Mouse (Mus musculus) forebrain, embryonic 13.5 days (tissue): ENCODE results near the gene Rai14. TPM values are rescaled to one million over a fixed set of nuclear protein-coding genes. Genes with fewer than 3 reads are reported as not detected.

ENCODE experiments used
- ATAC-seq: fragments of 200-750 bp; cut with Nextera tagmentation; 2 replicates; pipeline ENCODE4 v1.8.0; 2017
- H3K27ac ChIP-seq: fragments of 300-500 bp; sonication (generic); 2 replicates; pipeline ENCODE4 v1.5.1; 2015; ENCODE audit warnings: inconsistent platforms, mild to moderate bottlenecking, moderate library complexity
- H3K27me3 ChIP-seq: fragments of 300-500 bp; sonication (generic); 2 replicates; pipeline ENCODE4 v1.6.1; 2015; ENCODE audit warnings: mild to moderate bottlenecking, inconsistent platforms
- H3K36me3 ChIP-seq: fragments of 300-500 bp; sonication (generic); 2 replicates; pipeline ENCODE4 v1.6.1; 2015; ENCODE audit warnings: mild to moderate bottlenecking, inconsistent platforms; ENCODE audit not compliant: poor library complexity, severe bottlenecking
- H3K4me1 ChIP-seq: fragments of 300-500 bp; sonication (generic); 2 replicates; pipeline ENCODE4 v1.6.1; 2015; ENCODE audit warnings: inconsistent platforms
- H3K4me2 ChIP-seq: fragments of 300-500 bp; sonication (generic); 2 replicates; pipeline ENCODE4 v1.6.1; 2015; ENCODE audit warnings: inconsistent platforms, mild to moderate bottlenecking, moderate library complexity
- H3K4me3 ChIP-seq: fragments of 300-500 bp; sonication (generic); 2 replicates; pipeline ENCODE4 v1.5.1; 2015; ENCODE audit warnings: mild to moderate bottlenecking, inconsistent platforms
- H3K9ac ChIP-seq: fragments of 300-500 bp; sonication (generic); 2 replicates; pipeline ENCODE4 v1.6.1; 2015; ENCODE audit warnings: mild to moderate bottlenecking, inconsistent platforms
- H3K9me3 ChIP-seq: fragments of 300-500 bp; sonication (generic); replicated peaks from 2 replicates; pipeline ENCODE4 v1.6.1; 2016; ENCODE audit warnings: inconsistent platforms
- WGBS: fragments of 180-500 bp; shearing (Covaris S2); methylation state at CpG from one replicate; pipeline ENCODE4 v1.1.7; 2015; 5-methylcytosine and 5-hydroxymethylcytosine counted together
- polyA plus RNA-seq: library from polyadenylated mRNA; unstranded; fragments of >200 nt; fragmentation: Nextera tagmentation; extraction: Ambion mirVana; gene quantifications from 2 replicates; pipeline ENCODE4 v1.2.1, GENCODE M21; 2015

Gene Rai14
- polyA plus RNA-seq, 1 experiment from 2014 or later = 43.7 TPM

DNA sequence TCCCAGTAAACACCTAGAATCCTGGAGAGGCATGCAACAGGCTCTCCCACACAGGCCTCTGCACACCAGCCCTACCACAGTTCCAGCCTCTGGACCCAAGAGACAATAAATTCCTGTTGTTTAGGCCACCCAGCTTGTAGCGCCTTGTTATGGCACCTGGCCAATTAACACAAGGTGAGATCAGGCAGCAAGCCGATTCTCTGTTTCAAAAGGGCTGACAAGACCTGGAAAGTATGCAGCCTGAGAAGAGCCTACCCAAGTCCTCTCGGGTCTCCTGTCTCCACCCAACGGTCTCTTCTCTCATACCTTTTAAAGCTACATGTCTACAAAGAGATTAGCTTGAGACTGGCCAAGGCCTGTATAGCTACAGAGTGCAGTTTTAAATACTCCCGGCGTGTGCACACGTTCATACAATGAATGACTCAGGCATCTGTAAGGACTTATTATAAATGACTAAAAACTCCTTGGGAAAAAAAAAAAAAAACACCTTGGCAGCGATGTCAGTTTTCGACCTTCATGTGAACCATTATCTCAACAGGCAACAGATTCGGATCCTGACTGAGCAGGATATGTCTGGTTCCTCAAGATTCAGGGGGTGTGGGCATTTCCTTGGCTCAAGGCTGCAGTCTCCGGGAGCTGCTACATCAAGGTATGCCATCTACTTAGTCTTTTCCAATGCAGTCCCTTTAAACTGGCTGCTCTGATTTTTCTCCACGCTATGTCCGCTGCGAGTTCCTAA is 28.6 kb downstream of the Rai14 start:
- ATAC-seq = no peak
- no peak overlapping the region for H3K4me3 ChIP-seq
- H3K4me2 ChIP-seq = no peak overlapping the region
- peaks cover 30% of the 10 kb centered on the region for H3K36me3 ChIP-seq
- no peak overlapping the region for H3K9ac ChIP-seq
- H3K27ac ChIP-seq = no peak overlapping the region
- no peaks in the 10 kb centered on the region for H3K9me3 ChIP-seq
- H3K27me3 ChIP-seq = no peaks in the 10 kb centered on the region
- 84% methylated on average over 14 of the region's 14 CpGs for WGBS
- H3K4me1 ChIP-seq = peaks cover 15% of the 10 kb centered on the region

DNA sequence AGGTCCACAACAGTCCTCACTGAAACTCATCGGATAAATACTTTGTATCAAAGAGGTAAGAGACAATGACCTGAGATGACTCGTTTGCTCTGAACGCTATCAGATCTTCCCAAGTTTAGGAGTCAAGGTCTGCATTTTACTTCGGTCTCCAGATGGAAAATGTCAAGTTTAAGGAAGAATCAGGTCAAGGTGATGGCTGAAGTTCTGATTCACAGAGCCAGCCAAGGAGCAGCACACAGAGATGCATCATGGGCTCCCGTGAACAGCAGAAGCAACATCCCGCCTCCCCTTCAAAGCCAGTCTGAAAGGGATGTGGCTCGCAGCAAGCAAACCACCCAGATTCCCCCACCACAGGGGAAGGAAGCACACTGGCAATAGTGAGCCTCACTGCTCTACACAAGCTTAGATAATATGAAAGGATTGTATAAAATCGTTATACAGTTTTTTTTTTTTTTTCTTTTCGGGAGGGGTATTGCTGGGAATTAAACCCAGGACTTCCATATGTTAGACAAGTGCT is 30.7 kb downstream of the Rai14 start:
- 90% methylated on average over 9 of the region's 9 CpGs for WGBS
- Histone ChIP-seq H3K27ac (no peak overlapping the region), H3K9me3 (no peaks in the 10 kb centered on the region), H3K4me3 (no peak overlapping the region), H3K27me3 (no peaks in the 10 kb centered on the region), H3K4me2 (no peak overlapping the region), H3K9ac (no peak overlapping the region), H3K36me3 (peaks cover 16% of the 10 kb centered on the region; the same call in 1 of the 2 replicates), H3K4me1 (peaks cover 22% of the 10 kb centered on the region)
- ATAC-seq = no peak

DNA sequence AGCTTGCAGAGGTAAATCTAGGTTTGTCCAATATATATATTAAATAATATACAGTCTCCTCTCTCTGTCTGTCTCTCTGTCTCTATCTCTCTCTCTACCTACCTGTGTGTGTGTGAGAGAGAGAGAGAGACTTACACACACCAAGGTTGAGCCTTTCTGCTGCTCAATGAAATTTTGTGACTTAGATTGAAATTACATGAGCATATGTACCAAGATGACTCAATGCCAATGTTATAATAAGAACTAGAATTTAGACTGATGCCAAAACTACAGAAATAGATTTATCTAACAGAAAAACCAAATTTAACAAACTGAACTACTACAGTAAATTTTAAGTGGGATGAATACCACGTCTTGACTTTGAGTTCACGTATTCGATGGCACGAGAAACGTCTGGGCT is 33.9 kb downstream of the Rai14 start:
- Histone ChIP-seq H3K27me3 (no peaks in the 10 kb centered on the region), H3K4me3 (no peak overlapping the region), H3K4me2 (no peak overlapping the region), H3K9me3 (no peaks in the 10 kb centered on the region), H3K27ac (no peak overlapping the region), H3K36me3 (no peaks in the 10 kb centered on the region), H3K4me1 (peaks cover 18% of the 10 kb centered on the region), H3K9ac (no peak overlapping the region)
- 88% methylated on average over 5 of the region's 5 CpGs for WGBS
- no peak; the same call in 1 of the 2 replicates for ATAC-seq

DNA sequence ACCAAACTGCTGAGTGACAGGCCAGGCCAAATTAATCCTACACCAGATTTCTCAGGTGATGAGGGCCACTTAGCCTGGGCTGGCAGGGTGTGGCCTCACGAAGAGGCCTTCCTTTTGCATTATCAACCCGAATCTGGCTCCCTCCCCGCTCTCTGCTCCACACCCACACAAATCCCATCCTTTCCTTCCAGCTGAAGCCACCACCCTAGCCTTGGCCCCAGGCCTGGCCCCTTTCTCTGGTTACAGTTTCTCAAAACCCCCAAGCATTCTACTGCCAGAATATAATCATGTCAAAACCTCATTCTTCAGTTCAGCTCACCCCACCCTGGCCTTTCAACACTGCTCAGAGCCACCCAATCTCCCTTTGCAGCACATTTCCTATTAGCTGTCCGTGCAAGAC is 34.9 kb downstream of the Rai14 start:
- no peaks in the 10 kb centered on the region for H3K36me3 ChIP-seq
- no peaks in the 10 kb centered on the region for H3K9me3 ChIP-seq
- no peak overlapping the region for H3K27ac ChIP-seq
- 73% methylated on average over 4 of the region's 4 CpGs for WGBS
- no peak overlapping the region for H3K4me2 ChIP-seq
- H3K4me1 ChIP-seq = peaks cover 16% of the 10 kb centered on the region
- no peak overlapping the region for H3K9ac ChIP-seq
- no peak for ATAC-seq
- no peak overlapping the region for H3K4me3 ChIP-seq
- H3K27me3 ChIP-seq = no peaks in the 10 kb centered on the region

DNA sequence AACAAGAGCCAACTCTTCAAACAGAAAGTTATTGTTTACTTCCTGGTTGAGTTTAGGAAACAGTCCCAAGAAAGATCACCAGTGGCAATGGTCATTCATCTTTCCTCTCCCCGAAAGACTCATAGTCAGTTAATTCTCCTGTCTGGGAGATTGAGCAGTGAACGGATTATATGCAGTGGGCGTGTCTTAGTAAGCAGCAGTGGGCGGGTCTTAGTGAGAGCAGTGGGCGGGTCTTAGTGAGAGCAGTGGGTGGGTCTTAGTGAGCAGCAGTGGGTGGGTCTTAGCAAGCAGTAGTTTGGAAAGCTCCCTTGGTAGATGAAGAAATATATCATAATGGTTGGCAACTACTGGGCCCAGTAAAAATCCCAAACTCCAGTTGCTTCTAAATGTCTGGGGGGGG is 38.6 kb downstream of the Rai14 start:
- Histone ChIP-seq H3K36me3 (no peaks in the 10 kb centered on the region), H3K9ac (no peak overlapping the region), H3K27me3 (no peaks in the 10 kb centered on the region), H3K4me2 (no peak overlapping the region), H3K4me3 (no peak overlapping the region), H3K27ac (no peak overlapping the region), H3K4me1 (peaks cover 13% of the 10 kb centered on the region), H3K9me3 (no peaks in the 10 kb centered on the region)
- 80% methylated on average over 5 of the region's 5 CpGs for WGBS
- no peak for ATAC-seq

DNA sequence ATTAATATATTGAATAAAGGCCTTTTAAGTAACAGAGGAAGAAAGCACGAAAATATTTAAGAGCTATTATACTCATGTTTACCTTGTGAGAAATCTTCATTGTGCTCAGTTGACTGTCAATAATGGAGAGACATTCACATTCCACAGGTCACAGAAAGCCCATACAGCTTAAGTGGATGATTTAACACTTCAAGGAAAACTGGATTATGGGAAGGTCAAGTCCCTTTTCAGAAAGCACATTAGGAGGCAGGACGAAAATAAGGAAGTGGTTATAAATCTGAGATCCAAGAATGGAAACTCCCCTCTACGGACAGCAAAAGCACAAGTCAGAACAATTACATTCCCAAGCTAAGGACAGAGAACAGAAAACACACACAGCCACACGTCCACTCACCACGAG is 41.5 kb downstream of the Rai14 start:
- H3K4me2 ChIP-seq = no peak overlapping the region
- H3K27ac ChIP-seq = no peak overlapping the region
- H3K36me3 ChIP-seq = no peaks in the 10 kb centered on the region
- no peaks in the 10 kb centered on the region for H3K9me3 ChIP-seq
- H3K4me1 ChIP-seq = no peaks in the 10 kb centered on the region
- no peak for ATAC-seq
- WGBS = 49% methylated on average over 5 of the region's 5 CpGs
- H3K27me3 ChIP-seq = no peaks in the 10 kb centered on the region
- no peak overlapping the region for H3K9ac ChIP-seq
- H3K4me3 ChIP-seq = no peak overlapping the region

DNA sequence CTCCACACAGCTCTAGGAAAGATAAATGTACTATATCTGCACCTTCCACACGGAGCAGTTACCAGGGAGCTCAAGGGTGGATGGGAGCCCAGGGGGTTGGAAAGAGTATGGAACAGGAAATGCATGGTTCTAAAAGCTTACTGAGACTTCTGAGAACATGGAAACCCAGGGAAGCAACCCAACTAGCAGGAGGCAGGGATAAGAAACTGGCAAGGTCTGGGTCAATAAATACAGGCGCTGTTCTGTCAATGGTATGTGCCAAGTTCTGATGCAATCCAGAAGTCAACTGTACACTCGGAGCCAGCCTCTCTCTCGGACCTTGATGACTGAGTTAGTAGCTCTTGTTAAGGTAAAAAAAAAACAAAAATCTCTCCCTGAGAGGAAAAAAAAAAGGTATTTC is 42.6 kb downstream of the Rai14 start:
- Histone ChIP-seq H3K9me3 (no peaks in the 10 kb centered on the region), H3K9ac (no peak overlapping the region), H3K4me2 (no peak overlapping the region), H3K4me1 (no peaks in the 10 kb centered on the region), H3K27ac (no peak overlapping the region), H3K27me3 (no peaks in the 10 kb centered on the region), H3K36me3 (no peaks in the 10 kb centered on the region), H3K4me3 (no peak overlapping the region)
- WGBS = 92% methylated on average over 4 of the region's 4 CpGs
- ATAC-seq = no peak

DNA sequence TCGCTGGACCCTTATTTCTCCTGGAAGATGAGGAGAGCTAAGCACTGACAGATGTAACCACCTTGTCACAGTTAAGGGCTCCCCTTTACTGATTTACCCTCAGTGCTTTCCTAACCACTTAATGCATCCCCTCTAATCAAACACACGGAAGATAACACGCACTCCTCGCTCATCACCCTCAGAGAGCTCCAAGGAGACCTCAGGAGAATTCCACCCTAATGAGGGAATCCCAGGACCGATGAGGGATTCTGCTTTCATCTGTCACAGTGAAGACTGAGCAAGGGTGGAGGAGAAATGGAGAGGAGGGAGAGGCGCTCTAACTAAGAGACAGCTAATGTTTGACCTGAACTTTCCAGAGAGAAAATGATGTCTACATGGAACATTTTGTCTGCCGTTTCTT is 44.3 kb downstream of the Rai14 start:
- H3K27me3 ChIP-seq = no peaks in the 10 kb centered on the region
- no peaks in the 10 kb centered on the region for H3K9me3 ChIP-seq
- no peaks in the 10 kb centered on the region for H3K4me1 ChIP-seq
- ATAC-seq = no peak
- no peaks in the 10 kb centered on the region for H3K36me3 ChIP-seq
- no peak overlapping the region for H3K27ac ChIP-seq
- no peak overlapping the region for H3K4me3 ChIP-seq
- no peak overlapping the region for H3K9ac ChIP-seq
- WGBS = 89% methylated on average over 7 of the region's 7 CpGs
- H3K4me2 ChIP-seq = no peak overlapping the region

DNA sequence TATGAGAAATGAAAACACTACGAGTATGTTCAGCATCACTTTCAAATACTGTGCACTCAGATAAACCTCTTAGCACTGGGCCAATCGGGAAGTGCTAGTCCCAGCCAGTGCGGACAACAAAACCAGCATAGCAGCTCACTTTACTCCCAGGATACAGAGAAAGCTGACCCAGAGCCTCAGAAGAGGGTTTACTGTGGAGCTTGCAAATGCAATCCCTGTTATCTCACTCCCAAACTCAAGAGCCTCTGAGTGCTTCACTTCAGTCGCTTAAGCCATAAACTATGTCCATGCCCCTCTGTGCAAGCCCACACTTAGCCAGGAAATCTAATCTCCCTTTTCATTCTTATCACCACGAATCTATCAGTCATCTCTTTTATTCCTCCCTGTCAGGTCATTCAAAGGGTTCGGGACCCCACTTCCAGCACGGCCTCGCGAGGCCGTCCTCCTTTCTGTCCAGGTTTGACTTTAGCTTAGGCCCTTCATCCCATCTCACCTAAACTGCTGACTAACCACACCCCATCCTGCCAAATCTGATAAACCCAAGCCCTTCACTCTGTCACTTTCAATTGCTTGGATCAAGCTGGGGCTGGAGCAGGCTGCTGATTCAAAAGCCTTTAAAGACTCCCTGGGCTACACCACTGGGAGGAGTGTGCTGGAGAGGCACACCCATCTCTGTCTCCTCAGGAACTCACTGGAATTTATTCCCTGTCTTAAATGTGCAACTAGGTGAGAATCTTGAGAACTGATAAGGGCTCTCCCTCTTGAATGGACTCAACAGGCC is 46.1 kb downstream of the Rai14 start:
- Histone ChIP-seq H3K36me3 (no peaks in the 10 kb centered on the region), H3K9me3 (no peaks in the 10 kb centered on the region), H3K4me3 (no peak overlapping the region), H3K27me3 (no peaks in the 10 kb centered on the region), H3K9ac (no peak overlapping the region), H3K27ac (no peak overlapping the region), H3K4me2 (no peak overlapping the region), H3K4me1 (no peaks in the 10 kb centered on the region)
- no peak for ATAC-seq
- 62% methylated on average over 10 of the region's 10 CpGs for WGBS

DNA sequence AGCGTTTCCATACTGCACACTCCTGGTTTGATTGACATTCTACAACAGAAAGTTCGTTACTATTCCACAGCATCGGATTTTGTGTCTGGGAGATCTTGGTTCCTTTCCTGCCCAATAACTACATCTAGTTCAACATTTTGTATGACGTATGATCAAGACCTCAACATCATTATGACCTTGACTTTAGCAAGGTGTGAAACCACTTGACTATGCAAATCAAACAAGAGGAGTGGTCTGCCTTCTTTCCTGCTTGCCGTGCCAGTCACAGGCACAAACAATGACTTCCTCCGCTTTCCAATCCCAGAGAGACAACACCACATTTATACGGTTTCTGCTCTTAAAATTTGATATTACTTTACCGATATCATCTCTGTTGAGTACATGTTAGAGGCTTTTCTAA is 48.6 kb downstream of the Rai14 start:
- Histone ChIP-seq H3K27ac (no peak overlapping the region), H3K4me2 (no peak overlapping the region), H3K4me3 (no peak overlapping the region), H3K9me3 (no peaks in the 10 kb centered on the region), H3K36me3 (no peaks in the 10 kb centered on the region), H3K27me3 (no peaks in the 10 kb centered on the region), H3K4me1 (peaks cover 7% of the 10 kb centered on the region), H3K9ac (no peak overlapping the region)
- ATAC-seq = no peak
- WGBS = 86% methylated on average over 8 of the region's 8 CpGs

DNA sequence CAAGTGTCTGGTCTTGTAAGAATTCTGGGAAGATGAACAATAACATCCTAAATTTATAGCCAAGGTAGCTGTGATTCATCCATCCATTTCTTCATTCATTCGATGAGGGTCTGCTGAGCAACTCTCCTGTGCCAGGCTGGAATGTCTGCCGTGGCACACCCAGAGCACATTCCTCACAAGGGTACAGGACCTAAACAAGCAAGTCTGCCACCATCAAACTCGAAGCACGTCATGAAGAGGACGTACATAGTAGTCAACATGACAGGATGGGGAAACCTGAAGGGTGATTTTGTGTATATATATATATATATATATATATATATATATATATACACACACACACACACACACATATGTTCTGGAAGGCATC is 49.9 kb downstream of the Rai14 start:
- H3K27me3 ChIP-seq = no peaks in the 10 kb centered on the region
- 0 out of 2 replicates have a peak, but pooled peaks cover 5% of the 10 kb centered on the region for H3K36me3 ChIP-seq
- H3K9me3 ChIP-seq = no peaks in the 10 kb centered on the region
- H3K4me2 ChIP-seq = no peak overlapping the region
- no peak overlapping the region for H3K27ac ChIP-seq
- no peak for ATAC-seq
- no peak overlapping the region for H3K9ac ChIP-seq
- WGBS = 97% methylated on average over 5 of the region's 5 CpGs
- peaks cover 7% of the 10 kb centered on the region for H3K4me1 ChIP-seq
- H3K4me3 ChIP-seq = no peak overlapping the region

DNA sequence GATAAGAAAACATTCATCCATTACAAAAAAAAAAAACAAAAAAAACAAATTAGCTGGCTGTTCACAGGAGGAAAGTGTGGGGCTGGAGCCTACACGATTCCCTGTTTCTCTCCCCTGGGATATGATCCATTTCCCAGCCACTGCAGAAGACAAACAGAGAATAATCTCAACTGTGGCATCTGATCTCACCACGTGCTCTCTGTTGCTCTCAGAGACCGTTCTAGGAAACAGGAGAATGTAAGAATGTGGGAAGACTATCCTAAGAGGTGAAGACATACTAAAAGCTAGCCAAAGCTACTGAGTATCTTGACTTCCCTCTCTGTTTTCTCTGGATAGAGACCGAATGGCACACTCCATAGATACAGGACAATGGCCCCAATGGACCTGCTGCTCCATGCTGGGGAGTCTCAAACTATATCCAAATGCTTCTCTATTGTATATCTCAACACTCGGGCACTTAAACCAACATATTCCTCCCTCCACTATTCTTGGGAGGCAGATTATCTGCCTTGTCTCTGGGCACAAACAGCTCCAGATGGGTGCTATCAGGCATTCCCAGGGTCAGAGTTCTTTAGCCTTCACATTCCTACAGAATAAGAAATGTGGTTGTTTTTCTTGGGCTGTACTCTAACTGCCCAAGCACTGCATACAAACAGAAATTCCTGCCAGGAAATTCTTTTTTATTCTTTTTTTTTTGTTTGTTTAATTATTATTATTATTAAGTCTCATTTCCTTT is 50.5 kb downstream of the Rai14 start:
- 83% methylated on average over 5 of the region's 5 CpGs for WGBS
- no peak overlapping the region for H3K9ac ChIP-seq

More for the DNA sequence above, 50.5 kb downstream of the Rai14 start:
- H3K4me1 ChIP-seq = peaks cover 7% of the 10 kb centered on the region
- no peaks in the 10 kb centered on the region for H3K9me3 ChIP-seq
- H3K4me3 ChIP-seq = no peak overlapping the region
- no peak overlapping the region for H3K27ac ChIP-seq
- H3K36me3 ChIP-seq = 0 out of 2 replicates have a peak, but pooled peaks cover 5% of the 10 kb centered on the region
- no peak overlapping the region for H3K4me2 ChIP-seq
- no peak for ATAC-seq
- no peaks in the 10 kb centered on the region for H3K27me3 ChIP-seq
